Mouse (Mus musculus) forebrain, postnatal 0 days (tissue): Measurements from ENCODE around the gene Tob2. TPM values are rescaled to one million over a fixed set of nuclear protein-coding genes. Genes with fewer than 3 reads are reported as not detected.

Experiments
- ATAC-seq: fragments of 200-750 bp; cut with Nextera tagmentation; 2 replicates; pipeline ENCODE4 v1.8.0; 2017; ENCODE audit warnings: mild to moderate bottlenecking, moderate library complexity
- DNase-seq: peaks from one replicate; pipeline ENCODE4 v3.0.0-alpha.2; 2015
- H3K27ac ChIP-seq: fragments of 300-500 bp; sonication (generic); 2 replicates; pipeline ENCODE4 v1.5.1; 2014; ENCODE audit warnings: low read depth, mild to moderate bottlenecking, antibody characterized with exemption, low read length, moderate library complexity, mixed read lengths
- H3K27me3 ChIP-seq: fragments of 300-500 bp; sonication (generic); 2 replicates; pipeline ENCODE4 v1.6.1; 2014; ENCODE audit warnings: mild to moderate bottlenecking, low read length, mixed read lengths; ENCODE audit not compliant: insufficient read depth
- H3K36me3 ChIP-seq: fragments of 300-500 bp; sonication (generic); 2 replicates; pipeline ENCODE4 v1.6.1; 2014; ENCODE audit warnings: mild to moderate bottlenecking, moderate library complexity; ENCODE audit not compliant: insufficient read depth
- H3K4me1 ChIP-seq: fragments of 300-500 bp; sonication (generic); 2 replicates; pipeline ENCODE4 v1.6.1; 2014; ENCODE audit warnings: antibody characterized with exemption; ENCODE audit not compliant: insufficient read depth
- H3K4me2 ChIP-seq: fragments of 300-500 bp; sonication (generic); 2 replicates; pipeline ENCODE4 v1.6.1; 2014; ENCODE audit warnings: low read depth, mild to moderate bottlenecking, moderate library complexity
- H3K4me3 ChIP-seq: fragments of 300-500 bp; sonication (generic); 2 replicates; pipeline ENCODE4 v1.5.1; 2014; ENCODE audit warnings: low read depth, low read length, mixed read lengths
- H3K9ac ChIP-seq: fragments of 300-500 bp; sonication (generic); 2 replicates; pipeline ENCODE4 v1.6.1; 2014; ENCODE audit warnings: mild to moderate bottlenecking
- H3K9me3 ChIP-seq: fragments of 300-500 bp; sonication (generic); 2 replicates; pipeline ENCODE4 v1.6.1; 2016; ENCODE audit warnings: low read length
- CTCF ChIP-seq: sonication (generic); IDR thresholded peaks from 2 replicates; pipeline ENCODE4 v1.5.1; 2016; ENCODE audit warnings: antibody characterized with exemption, control low read depth, low read depth
- WGBS: fragments of 180-500 bp; shearing (Covaris S2); extraction: QIAGEN DNeasy Blood & Tissue Kit; methylation state at CpG from one replicate; pipeline ENCODE4 v1.1.7; 2014; 5-methylcytosine and 5-hydroxymethylcytosine counted together
- polyA plus RNA-seq: library from polyadenylated mRNA; unstranded; fragments of >200 nt; fragmentation: Nextera tagmentation; extraction: Ambion mirVana; gene quantifications from 2 replicates; pipeline ENCODE4 v1.2.1, GENCODE M21; 2015
- total RNA-seq: library from RNA; depleted of rRNA; stranded (reverse); fragments of >200 nt; gene quantifications from 2 replicates; pipeline ENCODE4 v1.2.3, GENCODE M21; 2014

The Tob2 gene
- total and polyA plus RNA-seq, 2 experiments from 2014 or later: 11.4 to 13.0 TPM

GRCm38 (mm10) chr15:81879531-81880401, 21.2 kb upstream of the Tob2 start:
- peak overlapping the region; percentile 37; the same call in 1 of the 2 replicates for H3K9ac ChIP-seq
- no peak overlapping the region for H3K4me3 ChIP-seq
- peaks cover 27% of the 10 kb centered on the region for H3K4me1 ChIP-seq
- peak overlapping the region; percentile 86 for H3K27ac ChIP-seq
- TF ChIP-seq CTCF: no peak
- whole genome bisulfite sequencing: 12% methylated on average over 5 of the region's 5 CpGs
- H3K4me2 ChIP-seq: peak overlapping the region; percentile 29
- H3K27me3 ChIP-seq: no peaks in the 10 kb centered on the region
- no peaks in the 10 kb centered on the region for H3K36me3 ChIP-seq
- peak; percentile 94 for ATAC-seq
- no peaks in the 10 kb centered on the region for H3K9me3 ChIP-seq
- DNase-seq: peak; percentile 82

GRCm38 (mm10) chr15:81872262-81873136, 13.9 kb upstream of the Tob2 start, which contains the start of gene Aco2:
TSS of gene Aco2 (plus strand) at chr15:81872309.
- under 1% methylated on average over 53 of the region's 53 CpGs for WGBS
- peak; percentile 89 for ATAC-seq

GRCm38 (mm10) chr15:81871604-81872261, 13.1 kb upstream of the Tob2 start, which contains the start of gene Phf5a:
TSS of gene Phf5a (minus strand) at chr15:81871911.
- Histone ChIP-seq H3K4me2 (peak within 1 kb of the TSS; percentile 67), H3K36me3 (peaks cover 38% of the 10 kb centered on the region), H3K4me1 (no peaks in the 10 kb centered on the region), H3K27ac (peak within 1 kb of the TSS; percentile 98), H3K4me3 (peak within 1 kb of the TSS; percentile 54), H3K9ac (peak within 1 kb of the TSS; percentile 69), H3K9me3 (no peaks in the 10 kb centered on the region), H3K27me3 (no peaks in the 10 kb centered on the region)
- DNase-seq (peak; percentile 98), ATAC-seq (peak; percentile 94)
- TF ChIP-seq CTCF: no peak
- 2% methylated on average over 30 of the region's 30 CpGs for WGBS

More at GRCm38 (mm10) chr15:81872262-81873136, 13.9 kb upstream of the Tob2 start, which contains the start of gene Aco2:
- H3K9ac ChIP-seq: peak within 1 kb of the TSS; percentile 69
- peak within 1 kb of the TSS; percentile 54 for H3K4me3 ChIP-seq
- peak; percentile 100 for DNase-seq
- peaks cover 30% of the 10 kb centered on the region for H3K36me3 ChIP-seq
- peak within 1 kb of the TSS; percentile 98 for H3K27ac ChIP-seq
- H3K27me3 ChIP-seq: no peaks in the 10 kb centered on the region
- TF ChIP-seq CTCF: no peak
- H3K4me1 ChIP-seq: no peaks in the 10 kb centered on the region
- H3K9me3 ChIP-seq: no peaks in the 10 kb centered on the region
- peak within 1 kb of the TSS; percentile 67 for H3K4me2 ChIP-seq

GRCm38 (mm10) chr15:81869985-81870384, 11.4 kb upstream of the Tob2 start:
- no peak for ATAC-seq
- peaks cover 51% of the 10 kb centered on the region for H3K36me3 ChIP-seq

GRCm38 (mm10) chr15:81864238-81864637, 5.6 kb upstream of the Tob2 start:
- TF ChIP-seq CTCF: no peak
- Histone ChIP-seq H3K36me3 (peaks cover 46% of the 10 kb centered on the region), H3K27ac (no peak overlapping the region), H3K27me3 (no peaks in the 10 kb centered on the region), H3K4me2 (no peak overlapping the region), H3K9ac (no peak overlapping the region), H3K9me3 (no peaks in the 10 kb centered on the region), H3K4me1 (peaks cover 9% of the 10 kb centered on the region), H3K4me3 (no peak overlapping the region)
- WGBS: 91% methylated on average over 7 of the region's 7 CpGs
- no peak for DNase-seq
- ATAC-seq: no peak

More at GRCm38 (mm10) chr15:81869985-81870384, 11.4 kb upstream of the Tob2 start:
- H3K4me2 ChIP-seq: no peak overlapping the region
- no peak overlapping the region for H3K27ac ChIP-seq
- H3K27me3 ChIP-seq: no peaks in the 10 kb centered on the region
- no peaks in the 10 kb centered on the region for H3K4me1 ChIP-seq
- no peaks in the 10 kb centered on the region for H3K9me3 ChIP-seq
- no peak for TF ChIP-seq CTCF
- H3K9ac ChIP-seq: no peak overlapping the region
- DNase-seq: no peak
- WGBS: 96% methylated on average over 5 of the region's 5 CpGs
- H3K4me3 ChIP-seq: no peak overlapping the region

DNA sequence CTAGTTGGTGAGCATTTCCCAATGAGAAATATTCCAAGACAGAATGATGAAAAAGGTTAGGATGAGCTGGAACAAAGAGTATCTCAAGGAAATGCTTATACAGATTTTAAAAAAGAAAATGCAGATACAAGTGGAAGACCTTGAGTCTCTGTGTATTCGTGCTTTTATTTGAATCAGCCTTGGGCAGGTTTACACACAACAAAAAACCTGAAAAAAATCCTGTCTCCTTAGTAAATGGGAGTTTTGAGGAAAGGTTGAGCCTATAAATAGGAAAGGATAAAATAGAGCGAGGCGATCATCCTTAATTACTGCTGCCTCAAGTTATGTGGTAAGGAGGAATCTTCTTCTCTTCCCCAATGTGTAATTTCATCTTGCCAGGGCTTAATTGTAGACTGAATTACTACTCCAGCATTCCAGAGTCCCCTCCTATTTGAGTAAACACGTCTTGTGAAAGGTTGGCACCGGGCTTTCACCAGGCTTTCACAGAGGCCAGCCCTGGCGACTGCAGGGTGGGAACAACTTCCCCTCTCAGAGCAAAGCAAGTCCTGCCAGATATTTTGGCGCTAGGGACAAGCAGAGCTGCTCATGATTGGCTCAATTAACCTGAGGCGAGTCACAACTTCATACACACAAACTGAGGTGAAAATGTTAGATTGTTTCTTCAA, 2.0 kb upstream of the Tob2 start:
- H3K4me3 ChIP-seq: peak overlapping the region; percentile 81
- WGBS: 26% methylated on average over 8 of the region's 8 CpGs

More for the DNA sequence above, 2.0 kb upstream of the Tob2 start:
- Histone ChIP-seq H3K27ac (peak overlapping the region; percentile 72), H3K4me2 (peak overlapping the region; percentile 85), H3K9ac (peak overlapping the region; percentile 29; the same call in 1 of the 2 replicates), H3K27me3 (no peaks in the 10 kb centered on the region), H3K4me1 (peaks cover 14% of the 10 kb centered on the region), H3K9me3 (no peaks in the 10 kb centered on the region), H3K36me3 (peaks cover 13% of the 10 kb centered on the region; the same call in 1 of the 2 replicates)
- TF ChIP-seq CTCF: no peak
- DNase-seq: peak; percentile 40
- no peak for ATAC-seq
